Mouse (Mus musculus): Measurements from ENCODE around the gene Fmc1.
"Not testable (repeated sequence)": the region's sequence is repeated elsewhere in the genome, so short reads cannot be mapped to it uniquely, and the experiment has no call there.

The Fmc1 gene

GRCm38 (mm10) chr6:38533428-38534405 lies at the start of gene Fmc1:
Gene Fmc1, plus strand, starts transcription at chr6:38533502.
- DNase-seq (ENCODE audit: low spot score), result peak; percentile 98

GRCm38 (mm10) chr6:38492550-38492949 lies 40.8 kb upstream of the Fmc1 start:
- peak; percentile 68 for DNase-seq (ENCODE audit: low spot score)

GRCm38 (mm10) chr6:38495641-38496040 lies 37.7 kb upstream of the Fmc1 start:
- DNase-seq (ENCODE audit: low spot score), result no peak

- no peak for DNase-seq (ENCODE audit: low spot score)
These were observed 21.2 kb upstream of the Fmc1 start for GRCm38 (mm10) chr6:38512096-38512495.

GRCm38 (mm10) chr6:38512830-38513229 lies 20.5 kb upstream of the Fmc1 start:
- no peak for DNase-seq (ENCODE audit: low spot score)

GRCm38 (mm10) chr6:38515201-38515600 lies 18.1 kb upstream of the Fmc1 start:
- DNase-seq (ENCODE audit: low spot score), result no peak

GRCm38 (mm10) chr6:38523851-38524250 lies 9.5 kb upstream of the Fmc1 start:
- no peak for DNase-seq (ENCODE audit: low spot score)

- DNase-seq (ENCODE audit: low spot score), result peak; percentile 59
These were observed 2.0 kb upstream of the Fmc1 start for GRCm38 (mm10) chr6:38531211-38531820.

GRCm38 (mm10) chr6:38532500-38533420 lies 542 bp upstream of the Fmc1 start:
- peak; percentile 27 for DNase-seq (ENCODE audit: low spot score)

GRCm38 (mm10) chr6:38534640-38535365 lies 1.5 kb downstream of the Fmc1 start:
- peak; percentile 98 for DNase-seq (ENCODE audit: low spot score)

- no peak for DNase-seq (ENCODE audit: low spot score)
These were observed 2.0 kb downstream of the Fmc1 start for GRCm38 (mm10) chr6:38535366-38535690.

- no peak for DNase-seq (ENCODE audit: low spot score)
These were observed 2.5 kb downstream of the Fmc1 start for GRCm38 (mm10) chr6:38535788-38536187.

GRCm38 (mm10) chr6:38544141-38544540 lies 10.8 kb downstream of the Fmc1 start:
- not testable (repeated sequence) for DNase-seq (ENCODE audit: low spot score)

- DNase-seq (ENCODE audit: low spot score), result not testable (repeated sequence)
These were observed 13.7 kb downstream of the Fmc1 start for GRCm38 (mm10) chr6:38547005-38547404.

- no peak for DNase-seq (ENCODE audit: low spot score)
These were observed 14.4 kb downstream of the Fmc1 start for GRCm38 (mm10) chr6:38547707-38548106.

- DNase-seq (ENCODE audit: low spot score), result not testable (repeated sequence)
These were observed 15.3 kb downstream of the Fmc1 start for GRCm38 (mm10) chr6:38548595-38548994.

GRCm38 (mm10) chr6:38549840-38550239 lies 16.5 kb downstream of the Fmc1 start:
- DNase-seq (ENCODE audit: low spot score), result not testable (repeated sequence)

GRCm38 (mm10) chr6:38550250-38551061 lies 17.2 kb downstream of the Fmc1 start:
- no peak for DNase-seq (ENCODE audit: low spot score)

- DNase-seq (ENCODE audit: low spot score), result peak; percentile 98
These were observed 18.0 kb downstream of the Fmc1 start, which contains the start of gene Luc7l2 for GRCm38 (mm10) chr6:38551062-38551988. Gene Luc7l2, plus strand, starts transcription at chr6:38551334.

Measured in embryo, embryonic 10.5 days (tissue).